15 mouse cellular contexts compared by ENCODE assay signal in the genomic region with DNA sequence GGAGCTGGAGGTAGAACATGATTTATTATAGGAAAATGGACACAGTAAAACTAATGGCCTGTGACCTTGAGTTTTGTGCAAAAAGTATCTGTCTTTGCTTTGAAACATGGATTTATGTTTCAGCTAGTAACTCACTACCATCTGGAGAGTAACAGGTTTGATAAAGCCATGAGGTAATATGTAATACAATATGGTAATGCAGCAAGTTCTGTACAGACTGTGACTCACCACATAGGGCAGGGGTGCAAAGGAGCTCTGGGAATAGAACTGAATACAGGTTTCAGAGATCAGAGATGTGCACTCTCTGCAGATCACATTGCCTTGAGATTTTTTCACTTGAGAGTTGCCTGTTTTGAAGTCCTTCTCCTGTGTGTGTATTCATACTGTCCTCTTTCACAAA.
"Had no signal": no experiment of that assay in that cellular context is flagged by ENCODE, and none has a peak within 500 bp of the region (broad histone marks: within the 10 kb centered on the region; RNA-seq: fewer than 3 reads in every experiment).

No protein-coding gene starts in this region.

- H3K4me3 ChIP-seq: neural tube, embryonic 15.5 days; stomach, embryonic 15.5 days had no signal

- H3K4me1 ChIP-seq: neural tube, embryonic 15.5 days; stomach, embryonic 15.5 days had no signal

- H3K9ac ChIP-seq: neural tube, embryonic 15.5 days; stomach, embryonic 15.5 days had no signal

- DNase-seq: retina, postnatal 1 day; right cerebral cortex, adult 18-20 months; right cerebral cortex, postnatal 14 days; right cerebral cortex, postnatal 25 days; right cerebral cortex, postnatal 4 days; spleen, adult 18-20 months; thymus, adult 18-20 months; thymus, adult 2 months; thymus, postnatal 14 days; thymus, postnatal 25 days; thymus, postnatal 36 days; thymus, postnatal 4 days had no signal

- H3K36me3 ChIP-seq: neural tube, embryonic 15.5 days; stomach, embryonic 15.5 days had no signal

- H3K4me2 ChIP-seq: neural tube, embryonic 15.5 days; stomach, embryonic 15.5 days had no signal

- H3K9me3 ChIP-seq: neural tube, embryonic 15.5 days; stomach, embryonic 15.5 days had no signal

- H3K27me3 ChIP-seq: neural tube, embryonic 15.5 days; stomach, embryonic 15.5 days had no signal

- H3K27ac ChIP-seq: neural tube, embryonic 15.5 days; stomach, embryonic 15.5 days; stomach, postnatal 0 days had no signal
